Mouse (Mus musculus): ENCODE data around the gene Mcrip2.

Mcrip2 gene

DNA sequence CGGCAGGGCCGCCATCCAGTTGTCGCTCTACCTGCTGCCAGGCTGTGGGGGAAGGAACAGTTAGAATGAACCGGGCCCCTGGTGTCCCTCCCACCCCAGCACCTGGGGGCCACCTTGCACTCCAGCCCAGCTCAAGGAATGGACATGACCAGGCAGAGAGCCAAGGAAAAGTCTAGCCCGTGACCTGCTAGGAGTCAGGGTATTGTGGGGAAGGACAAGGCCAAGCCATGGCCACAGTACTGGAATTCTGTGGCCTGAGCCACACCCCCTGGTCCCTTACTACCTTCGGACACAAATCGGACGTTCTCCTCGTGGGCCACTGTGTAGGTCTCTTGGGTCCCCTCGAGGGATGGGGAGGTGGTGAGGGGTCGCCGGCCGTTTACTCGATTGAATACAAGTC lies 4.3 kb downstream of the Mcrip2 start:
- DNase-seq (ENCODE audit: low spot score) = no peak

- no peak for DNase-seq (ENCODE audit: low spot score)
Observed at GRCm38 (mm10) chr17:25863681-25864080, 4.9 kb downstream of the Mcrip2 start.

- no peak for DNase-seq (ENCODE audit: low spot score)
Observed at GRCm38 (mm10) chr17:25861704-25862612, 6.6 kb downstream of the Mcrip2 start.

DNA sequence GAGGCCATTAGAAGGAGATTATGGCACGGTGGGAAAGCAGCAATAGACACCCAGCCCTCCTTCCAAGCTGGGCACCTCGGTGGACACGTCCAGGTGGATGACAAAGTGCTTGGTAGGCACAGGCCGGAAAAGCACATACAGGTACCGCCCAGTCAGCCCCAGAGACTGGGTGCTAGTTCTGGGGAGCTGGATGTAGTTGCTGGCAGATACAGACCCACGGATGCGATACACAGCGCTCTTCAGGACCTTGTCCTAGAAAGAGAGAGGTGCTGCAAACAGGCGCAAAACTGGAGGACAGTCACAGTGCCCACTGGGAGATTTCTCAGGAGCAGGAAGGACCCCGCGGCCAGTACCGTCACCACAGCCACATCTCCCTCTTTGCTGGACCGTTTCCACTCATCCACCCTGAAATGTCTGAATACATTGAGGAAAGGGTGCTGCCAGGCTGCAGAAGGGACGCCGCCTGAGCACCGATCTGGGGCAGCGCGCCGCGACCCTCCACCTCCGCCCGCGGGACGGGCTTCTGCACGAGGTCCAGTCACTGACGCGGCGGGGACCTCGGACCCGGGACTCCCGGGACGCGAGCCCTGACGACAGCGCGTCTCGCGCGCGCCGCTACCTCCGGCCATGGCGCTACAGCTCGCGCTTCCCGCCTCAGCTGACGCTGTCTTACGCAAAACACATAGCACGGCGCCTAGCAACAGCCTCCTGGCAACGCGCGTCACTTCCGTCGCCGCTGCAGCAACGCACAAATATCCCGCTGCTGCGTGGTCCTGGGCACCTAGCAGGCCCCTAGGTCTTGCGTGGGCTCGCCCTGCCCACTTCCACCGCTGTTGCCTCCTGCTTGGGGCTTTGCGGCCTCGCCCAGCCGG lies 7.5 kb downstream of the Mcrip2 start, which contains the start of gene Wdr90:
Wdr90 (minus strand) TSS at position 670 of the 872 bp plus-strand sequence.
- peak; percentile 93 for DNase-seq (ENCODE audit: low spot score)

- no peak for DNase-seq (ENCODE audit: low spot score)
Observed at GRCm38 (mm10) chr17:25860229-25860628, 8.3 kb downstream of the Mcrip2 start.

GRCm38 (mm10) chr17:25844396-25844901 lies 24.1 kb downstream of the Mcrip2 start, which contains the start of gene Rhot2:
Gene Rhot2 (minus strand): TSS chr17:25844851.
- peak; percentile 97 for DNase-seq (ENCODE audit: low spot score)

DNA sequence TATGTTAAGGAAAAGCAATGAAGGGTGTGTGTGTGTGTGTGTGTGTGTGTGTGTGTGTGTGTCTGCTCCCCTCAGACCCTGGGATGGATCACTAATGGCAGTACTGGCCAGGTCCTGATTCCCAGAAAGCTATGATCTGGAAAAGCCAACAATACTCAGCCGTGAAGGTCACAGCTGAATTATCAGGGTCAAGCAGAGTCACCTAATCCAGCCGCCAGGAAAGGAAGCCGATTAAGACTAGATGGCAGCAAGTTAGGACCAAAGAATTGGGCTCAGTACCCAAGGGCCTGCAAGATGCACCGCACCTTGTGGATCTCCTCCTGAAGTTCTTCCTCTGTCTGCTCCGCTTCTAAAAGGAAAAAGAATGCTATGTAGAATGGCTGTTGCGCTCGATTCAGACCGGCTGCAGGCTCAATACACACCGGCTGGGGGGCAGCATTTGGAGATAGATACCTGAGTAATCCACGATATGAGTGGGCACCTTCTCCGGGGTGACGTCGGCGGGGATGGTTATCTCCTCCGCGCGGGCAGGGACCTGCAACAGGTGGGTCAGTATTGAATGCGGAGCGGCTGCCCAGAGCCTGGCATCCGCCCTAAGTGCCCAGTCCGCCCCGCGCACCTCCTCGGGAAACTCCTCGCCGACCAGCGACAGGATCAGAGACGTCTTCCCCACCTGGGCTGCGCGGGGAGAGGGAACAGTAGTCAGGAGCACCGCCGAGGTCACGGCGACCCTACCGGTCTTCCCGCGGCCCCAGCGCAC lies 24.7 kb downstream of the Mcrip2 start:
- no peak for DNase-seq (ENCODE audit: low spot score)

GRCm38 (mm10) chr17:25843122-25843521 lies 25.4 kb downstream of the Mcrip2 start:
- no peak for DNase-seq (ENCODE audit: low spot score)

GRCm38 (mm10) chr17:25842509-25842908 lies 26.1 kb downstream of the Mcrip2 start:
- no peak for DNase-seq (ENCODE audit: low spot score)

GRCm38 (mm10) chr17:25841117-25841880 lies 27.3 kb downstream of the Mcrip2 start, which contains the start of gene Gm20683:
Gene Gm20683 (minus strand): TSS chr17:25841763.
- no peak for DNase-seq (ENCODE audit: low spot score)

DNA sequence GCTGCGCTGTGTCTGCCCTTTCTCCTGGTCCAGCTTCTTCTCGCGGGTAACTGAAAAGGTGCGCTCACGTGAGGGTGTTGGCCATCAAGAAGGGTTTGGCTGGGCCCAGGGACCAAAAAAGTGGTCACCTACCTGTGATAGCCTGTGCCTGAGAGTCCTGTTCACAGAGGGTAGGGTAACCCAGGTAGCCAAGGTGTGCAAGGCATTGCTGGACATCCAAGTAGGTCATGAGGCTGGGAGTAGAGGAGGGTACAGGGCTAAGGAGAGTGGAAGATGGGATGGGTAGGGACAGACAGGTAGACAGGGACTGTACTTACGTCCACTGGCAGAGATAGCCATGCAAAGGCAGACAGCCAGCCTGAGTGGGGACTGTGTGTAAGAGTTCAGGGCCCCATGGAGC lies 28.0 kb downstream of the Mcrip2 start:
- DNase-seq (ENCODE audit: low spot score) = no peak

DNA sequence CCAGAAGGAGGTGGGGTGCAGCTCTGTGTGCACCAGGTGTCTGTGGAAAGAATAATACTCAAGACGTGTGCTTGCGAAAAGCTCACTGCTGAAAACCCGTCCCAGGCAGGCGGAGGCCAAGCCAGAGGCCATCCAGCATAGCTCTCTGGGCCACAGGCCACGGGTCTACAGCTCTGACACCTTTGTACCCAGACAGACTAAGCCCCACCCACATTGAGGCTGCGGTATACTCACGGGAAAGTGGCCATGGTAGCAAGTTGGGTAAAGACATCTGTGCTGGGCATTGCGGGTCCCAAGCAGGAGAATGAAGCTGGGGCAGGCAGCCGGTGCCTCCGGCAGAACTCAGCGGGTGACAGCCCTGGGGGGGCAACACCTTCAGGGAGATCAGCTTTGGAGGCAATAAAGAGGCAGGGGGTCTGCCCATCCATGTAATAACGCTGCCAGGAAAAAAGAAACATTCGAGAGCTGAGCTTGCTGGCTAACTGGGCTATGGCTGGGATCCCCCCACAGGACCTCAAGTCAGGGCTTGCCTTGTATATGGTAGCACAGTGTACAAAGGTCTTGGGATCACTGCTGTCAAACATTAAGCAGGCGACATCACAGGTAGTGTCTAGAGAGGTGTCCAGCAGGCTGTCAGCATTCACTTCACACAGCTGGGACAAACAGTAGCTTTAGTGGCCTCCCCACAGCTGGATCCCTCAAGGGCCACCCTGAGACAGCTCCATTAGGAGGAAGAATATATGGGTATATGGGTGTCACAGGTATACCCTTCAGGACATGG lies 28.9 kb downstream of the Mcrip2 start:
- DNase-seq (ENCODE audit: low spot score) = no peak

- no peak for DNase-seq (ENCODE audit: low spot score)
Observed at GRCm38 (mm10) chr17:25838904-25839303, 29.7 kb downstream of the Mcrip2 start.

- no peak for DNase-seq (ENCODE audit: low spot score)
Observed at GRCm38 (mm10) chr17:25837533-25837932, 31.0 kb downstream of the Mcrip2 start.

GRCm38 (mm10) chr17:25837076-25837410 lies 31.5 kb downstream of the Mcrip2 start, which contains the start of gene Rhbdl1:
Gene Rhbdl1 (minus strand): TSS chr17:25837295.
- DNase-seq (ENCODE audit: low spot score) = peak; percentile 43

GRCm38 (mm10) chr17:25836397-25837075 lies 32.0 kb downstream of the Mcrip2 start:
- DNase-seq (ENCODE audit: low spot score) = no peak

DNA sequence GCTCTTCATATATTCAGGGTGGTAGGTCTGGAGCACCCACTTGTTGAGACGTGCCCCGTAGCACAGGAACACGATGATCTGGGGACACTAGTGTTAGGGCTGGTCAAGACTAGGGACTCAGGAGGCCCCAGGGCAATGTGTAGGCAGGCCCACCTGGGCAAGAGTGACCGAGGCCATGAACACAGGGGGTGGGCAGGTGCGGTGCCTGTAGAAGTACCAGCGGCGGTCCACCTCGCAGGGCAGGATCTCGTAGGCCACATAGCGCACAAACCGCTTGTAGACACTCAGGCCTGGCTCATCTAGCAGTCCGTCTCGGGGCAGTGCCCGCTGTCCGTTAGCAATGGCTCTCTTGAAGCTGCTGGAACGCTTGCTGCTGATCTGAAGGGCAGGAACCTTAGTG lies 32.7 kb downstream of the Mcrip2 start:
- DNase-seq (ENCODE audit: low spot score) = no peak

DNA sequence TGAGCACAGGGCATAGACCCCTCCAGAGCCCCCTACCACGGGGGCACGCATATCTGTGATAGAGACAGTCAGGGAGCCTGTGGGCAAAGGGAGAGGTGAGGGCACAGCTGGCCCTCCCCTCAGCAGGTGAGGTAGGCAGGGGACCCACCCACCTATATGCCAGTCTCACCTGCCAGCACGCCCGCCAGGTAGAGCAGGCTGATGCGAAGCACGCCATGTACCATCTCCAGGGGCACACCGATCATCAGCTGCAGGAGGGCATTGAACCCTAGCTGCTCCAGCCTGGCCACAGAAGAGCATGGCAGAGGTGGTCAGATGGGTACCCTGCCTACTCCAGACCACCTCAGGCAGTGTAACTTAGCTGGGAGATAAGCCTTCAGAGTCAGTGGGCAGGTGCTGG lies 33.3 kb downstream of the Mcrip2 start:
- DNase-seq (ENCODE audit: low spot score) = no peak

DNA sequence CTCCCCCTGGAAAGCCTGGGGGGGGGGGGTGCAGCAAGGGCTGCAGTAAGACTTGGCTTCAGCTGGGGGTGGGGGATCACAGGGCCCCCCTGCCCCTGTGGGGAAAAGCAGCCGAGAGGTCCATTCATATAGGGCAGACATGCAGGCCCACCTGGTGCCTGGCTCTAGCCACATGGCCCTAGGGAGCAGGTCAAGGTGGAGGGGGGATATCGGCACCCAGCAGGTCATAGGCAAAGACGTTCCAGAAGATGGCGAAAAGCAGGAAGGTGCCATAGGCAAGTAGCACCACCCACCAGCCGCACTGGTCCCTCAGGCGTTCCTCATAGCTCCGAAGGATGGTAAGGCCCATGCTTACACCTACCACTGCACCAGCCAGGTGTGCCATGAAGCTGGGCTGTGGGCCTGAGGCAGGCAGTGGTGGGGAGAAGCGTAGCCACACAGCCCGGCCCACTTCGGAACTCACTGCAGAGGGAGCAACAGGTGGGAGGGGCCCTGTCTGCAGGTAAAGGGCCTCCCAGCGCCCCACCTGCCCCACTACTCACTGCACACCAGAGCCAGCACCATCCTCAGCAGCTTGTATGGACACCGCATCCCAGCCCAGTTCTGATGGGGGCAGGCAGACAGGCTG lies 33.9 kb downstream of the Mcrip2 start:
- no peak for DNase-seq (ENCODE audit: low spot score)

All from lung, postnatal 25 days (tissue).